Mouse (Mus musculus): ENCODE measurements around the gene Map9. TPM values are rescaled to one million over a fixed set of nuclear protein-coding genes. Genes with fewer than 3 reads are reported as not detected.

Gene Map9
- polyA plus RNA-seq, 2 experiments = 0.05 to 0.08 TPM

GRCm38 (mm10) chr3:82333128-82333969, 24.5 kb upstream of the Map9 start:
- no peak for TF ChIP-seq EP300 (IDR thresholded peaks at IDR 0.05; ENCODE audit: low read depth)
- peak; percentile 84 for TF ChIP-seq CTCF (IDR thresholded peaks at IDR 0.05; ENCODE audit: low read depth)
- 0 out of 4 replicates have a peak, but pooled peaks cover 0 to 2% of the 10 kb centered on the region in 2 experiments for H3K4me1 ChIP-seq (replicated peaks; ENCODE audit: control insufficient read depth in 2 of 2, insufficient read depth in 2 of 2, low read length in 1 of 2)
- peak in 2 of 3 experiments; percentile 12 to 17 for DNase-seq (ENCODE audit: low read depth in 3 of 3, low spot score in 3 of 3)
- H3K27me3 ChIP-seq (ENCODE audit: control insufficient read depth, insufficient read depth, low read length) = no peaks in the 10 kb centered on the region
- H3K36me3 ChIP-seq (replicated peaks; ENCODE audit: control insufficient read depth, insufficient read depth, low read depth) = no peaks in the 10 kb centered on the region
- H3K27ac ChIP-seq = no peak overlapping the region
- H3K4me3 ChIP-seq (ENCODE audit: insufficient read depth in 1 of 2, low read depth in 2 of 2, low read length in 2 of 2) = no peak overlapping the region
- 5% methylated on average over 16 of the region's 16 CpGs for WGBS (ENCODE audit: insufficient replicate concordance)
- H3K4me2 ChIP-seq (ENCODE audit: low read depth) = peak overlapping the region; percentile 36
- H3K9ac ChIP-seq (replicated peaks) = no peak overlapping the region
- no peaks in the 10 kb centered on the region for H3K9me3 ChIP-seq (ENCODE audit: control insufficient read depth, low read length)
- ATAC-seq (ENCODE audit: insufficient read depth) = no peak

- DNase-seq (ENCODE audit: low read depth in 3 of 3, low spot score in 3 of 3) = no peak
- ATAC-seq (ENCODE audit: insufficient read depth) = no peak
- Histone ChIP-seq H3K4me3 (ENCODE audit: insufficient read depth in 1 of 2, low read depth in 2 of 2, low read length in 2 of 2) (no peak overlapping the region), H3K27me3 (ENCODE audit: control insufficient read depth, insufficient read depth, low read length) (no peaks in the 10 kb centered on the region), H3K4me2 (ENCODE audit: low read depth) (no peak overlapping the region), H3K4me1 (replicated peaks; ENCODE audit: control insufficient read depth in 2 of 2, insufficient read depth in 2 of 2, low read length in 1 of 2) (no peaks in the 10 kb centered on the region), H3K36me3 (replicated peaks; ENCODE audit: control insufficient read depth, insufficient read depth, low read depth) (no peaks in the 10 kb centered on the region), H3K9me3 (ENCODE audit: control insufficient read depth, low read length) (no peaks in the 10 kb centered on the region), H3K27ac (no peak overlapping the region), H3K9ac (replicated peaks) (no peak overlapping the region)
- 39% methylated on average over 10 of the region's 10 CpGs for WGBS (ENCODE audit: insufficient replicate concordance)
- no peak for TF ChIP-seq CTCF (IDR thresholded peaks at IDR 0.05; ENCODE audit: low read depth)
- TF ChIP-seq EP300 (IDR thresholded peaks at IDR 0.05; ENCODE audit: low read depth) = no peak
Measured at GRCm38 (mm10) chr3:82340111-82340510, 17.7 kb upstream of the Map9 start.

- ATAC-seq (ENCODE audit: insufficient read depth) = no peak
Measured at GRCm38 (mm10) chr3:82348277-82348860, 9.5 kb upstream of the Map9 start.

GRCm38 (mm10) chr3:82350321-82350720, 7.5 kb upstream of the Map9 start:
- Histone ChIP-seq H3K36me3 (replicated peaks; ENCODE audit: control insufficient read depth, insufficient read depth, low read depth) (no peaks in the 10 kb centered on the region), H3K4me1 (replicated peaks; ENCODE audit: control insufficient read depth in 2 of 2, insufficient read depth in 2 of 2, low read length in 1 of 2) (no peaks in the 10 kb centered on the region), H3K9ac (replicated peaks) (no peak overlapping the region), H3K27me3 (ENCODE audit: control insufficient read depth, insufficient read depth, low read length) (no peaks in the 10 kb centered on the region), H3K4me3 (ENCODE audit: insufficient read depth in 1 of 2, low read depth in 2 of 2, low read length in 2 of 2) (no peak overlapping the region), H3K9me3 (ENCODE audit: control insufficient read depth, low read length) (no peaks in the 10 kb centered on the region), H3K4me2 (ENCODE audit: low read depth) (no peak overlapping the region), H3K27ac (no peak overlapping the region)
- TF ChIP-seq CTCF (IDR thresholded peaks at IDR 0.05; ENCODE audit: low read depth) = no peak
- ATAC-seq (ENCODE audit: insufficient read depth) (no peak), DNase-seq (ENCODE audit: low read depth in 3 of 3, low spot score in 3 of 3) (no peak)
- WGBS (ENCODE audit: insufficient replicate concordance) = 28% methylated on average over 2 of the region's 2 CpGs

More at GRCm38 (mm10) chr3:82348277-82348860, 9.5 kb upstream of the Map9 start:
- WGBS (ENCODE audit: insufficient replicate concordance) = 34% methylated on average over 2 of the region's 2 CpGs
- Histone ChIP-seq H3K36me3 (replicated peaks; ENCODE audit: control insufficient read depth, insufficient read depth, low read depth) (no peaks in the 10 kb centered on the region), H3K4me3 (ENCODE audit: insufficient read depth in 1 of 2, low read depth in 2 of 2, low read length in 2 of 2) (no peak overlapping the region), H3K4me2 (ENCODE audit: low read depth) (no peak overlapping the region), H3K27ac (no peak overlapping the region), H3K9me3 (ENCODE audit: control insufficient read depth, low read length) (no peaks in the 10 kb centered on the region), H3K9ac (replicated peaks) (no peak overlapping the region), H3K4me1 (replicated peaks; ENCODE audit: control insufficient read depth in 2 of 2, insufficient read depth in 2 of 2, low read length in 1 of 2) (no peaks in the 10 kb centered on the region), H3K27me3 (ENCODE audit: control insufficient read depth, insufficient read depth, low read length) (no peaks in the 10 kb centered on the region)
- no peak for DNase-seq (ENCODE audit: low read depth in 3 of 3, low spot score in 3 of 3)
- TF ChIP-seq CTCF (IDR thresholded peaks at IDR 0.05; ENCODE audit: low read depth) (no peak), EP300 (IDR thresholded peaks at IDR 0.05; ENCODE audit: low read depth) (no peak)

GRCm38 (mm10) chr3:82357340-82357739, 504 bp upstream of the Map9 start:
- H3K4me2 ChIP-seq (ENCODE audit: low read depth) = peak overlapping the region; percentile 51
- TF ChIP-seq CTCF (IDR thresholded peaks at IDR 0.05; ENCODE audit: low read depth) (no peak), EP300 (IDR thresholded peaks at IDR 0.05; ENCODE audit: low read depth) (no peak)
- no peaks in the 10 kb centered on the region for H3K27me3 ChIP-seq (ENCODE audit: control insufficient read depth, insufficient read depth, low read length)
- no peak overlapping the region for H3K9ac ChIP-seq (replicated peaks)
- H3K4me3 ChIP-seq (ENCODE audit: insufficient read depth in 1 of 2, low read depth in 2 of 2, low read length in 2 of 2) = peak overlapping the region; percentile 50 to 76
- no peaks in the 10 kb centered on the region for H3K9me3 ChIP-seq (ENCODE audit: control insufficient read depth, low read length)
- WGBS (ENCODE audit: insufficient replicate concordance) = 6% methylated on average over 4 of the region's 5 CpGs
- ATAC-seq (ENCODE audit: insufficient read depth) = no peak
- DNase-seq (ENCODE audit: low read depth in 3 of 3, low spot score in 3 of 3) = no peak
- H3K27ac ChIP-seq = no peak overlapping the region
- peaks cover 0 to 2% of the 10 kb centered on the region in 2 experiments; a peak in 1 of 4 replicates for H3K4me1 ChIP-seq (replicated peaks; ENCODE audit: control insufficient read depth in 2 of 2, insufficient read depth in 2 of 2, low read length in 1 of 2)
- no peaks in the 10 kb centered on the region for H3K36me3 ChIP-seq (replicated peaks; ENCODE audit: control insufficient read depth, insufficient read depth, low read depth)

Measured in liver, embryonic 14.5 days (tissue).